ENCODE assay signal across 13 mouse cellular contexts in the genomic region with DNA sequence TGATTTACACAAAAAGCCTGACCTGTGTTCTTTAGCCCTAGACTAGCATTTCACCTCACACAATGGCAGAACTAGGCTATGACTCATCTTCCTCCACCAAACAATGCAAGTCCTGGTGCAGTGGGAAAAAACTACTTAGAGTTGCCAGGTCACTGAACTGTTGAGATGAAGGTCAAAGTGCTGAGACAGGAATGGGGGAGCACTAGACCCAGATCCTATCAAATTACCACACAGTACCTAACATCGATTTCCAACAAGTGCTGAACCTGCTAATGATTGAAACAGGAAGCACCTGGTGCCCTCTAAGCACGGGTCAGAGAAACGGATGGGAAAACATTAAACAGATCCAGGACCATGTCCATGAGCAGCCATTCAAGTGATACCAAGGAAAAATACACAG. TPM values are rescaled to one million over a fixed set of nuclear protein-coding genes. Genes with fewer than 3 reads are reported as not detected.
A peak's percentile ranks its signal among the peaks of the same experiment; 100 is the strongest.
DNase-seq lines count a peak whose midpoint lies in the region; ATAC-seq lines count a peak whose summit lies in the region.
"Had no signal": no experiment of that assay in that cellular context is flagged by ENCODE, and none has a peak within 500 bp of the region (broad histone marks: within the 10 kb centered on the region; RNA-seq: fewer than 3 reads in every experiment).

No protein-coding gene starts in this region.

- intact Hi-C loops in heart, postnatal 25 days (cut with DNase I) = no loop called here

- no peak overlapping the region for H3K4me3 ChIP-seq in heart, embryonic 14.5 days (ENCODE audit: control insufficient read depth in 1 of 2, insufficient read depth in 1 of 2, low read depth in 1 of 2, low read length in 2 of 2)
- no peak overlapping the region for H3K4me3 ChIP-seq in lung, embryonic 16.5 days (ENCODE audit: low read length)
- H3K4me3 ChIP-seq in embryonic facial prominence, embryonic 10.5 days = no peak overlapping the region

- H3K9ac ChIP-seq in heart, embryonic 14.5 days (ENCODE audit: low read length) = no peak overlapping the region
- no peak overlapping the region for H3K9ac ChIP-seq in lung, embryonic 16.5 days (ENCODE audit: low read length)
- H3K9ac ChIP-seq: forebrain, postnatal 0 days had no signal

- peaks cover 33 to 64% of the 10 kb centered on the region in 2 experiments for H3K4me1 ChIP-seq in heart, embryonic 14.5 days (ENCODE audit: control insufficient read depth in 2 of 2, insufficient read depth in 2 of 2, low read length in 2 of 2)
- peaks cover 4% of the 10 kb centered on the region for H3K4me1 ChIP-seq in lung, embryonic 16.5 days (replicated peaks; ENCODE audit: control insufficient read depth, insufficient read depth, low read length)
- peaks cover 67% of the 10 kb centered on the region for H3K4me1 ChIP-seq in embryonic facial prominence, embryonic 10.5 days

- H3K4me2 ChIP-seq in heart, embryonic 14.5 days (ENCODE audit: low read length) = no peak overlapping the region
- H3K4me2 ChIP-seq in lung, embryonic 16.5 days (ENCODE audit: low read depth, low read length) = no peak overlapping the region
- H3K4me2 ChIP-seq: midbrain, embryonic 11.5 days had no signal

- H3K9me3 ChIP-seq in heart, embryonic 14.5 days (ENCODE audit: control insufficient read depth, low read length) = no peaks in the 10 kb centered on the region
- H3K9me3 ChIP-seq in lung, embryonic 16.5 days (ENCODE audit: control insufficient read depth, low read length) = no peaks in the 10 kb centered on the region
- H3K9me3 ChIP-seq in embryonic facial prominence, embryonic 10.5 days = no peaks in the 10 kb centered on the region
- H3K9me3 ChIP-seq: G1E had no signal

- H3K36me3 ChIP-seq in heart, embryonic 14.5 days (ENCODE audit: control insufficient read depth, insufficient read depth, low read length) = no peaks in the 10 kb centered on the region
- H3K36me3 ChIP-seq in lung, embryonic 16.5 days (ENCODE audit: control insufficient read depth, insufficient read depth, low read length) = no peaks in the 10 kb centered on the region
- no peaks in the 10 kb centered on the region for H3K36me3 ChIP-seq in embryonic facial prominence, embryonic 10.5 days (replicated peaks)
- H3K36me3 ChIP-seq in splenic B cell, adult 2 months (ENCODE audit: control insufficient read depth, insufficient read depth, low read length, poor library complexity, severe bottlenecking) = no peaks in the 10 kb centered on the region

- peak overlapping the region in 1 of 2 experiments; percentile 36; a peak in 1 of 4 replicates for H3K27ac ChIP-seq in heart, embryonic 14.5 days (replicated peaks in 1 of 2; ENCODE audit: control insufficient read depth in 1 of 2, insufficient read depth in 1 of 2, low read depth in 2 of 2, low read length in 2 of 2)
- no peak overlapping the region for H3K27ac ChIP-seq in lung, embryonic 16.5 days (ENCODE audit: low read length)
- H3K27ac ChIP-seq in embryonic facial prominence, embryonic 10.5 days (replicated peaks) = no peak overlapping the region

- DNase-seq in heart, postnatal 25 days (ENCODE audit: low spot score) = no peak
- no peak for DNase-seq in lung, postnatal 25 days (ENCODE audit: low spot score)
- DNase-seq in embryonic facial prominence, embryonic 10.5 days (ENCODE audit: low spot score) = peak; percentile 66
- DNase-seq in splenic B cell, adult 2 months (ENCODE audit: low read depth, low spot score) = peak; percentile 10
- no peak for DNase-seq in urinary bladder, postnatal 36 days (ENCODE audit: low spot score in 2 of 2)
- DNase-seq in gastrocnemius, postnatal 10 days = no peak
- DNase-seq: forebrain, postnatal 0 days; right cerebral cortex, postnatal 25 days; thymus, adult 18-20 months had no signal

- ATAC-seq in heart, embryonic 14.5 days (ENCODE audit: insufficient number of reproducible peaks, insufficient read depth, low FRiP score, low read depth) = peak; percentile 55; the same call in 1 of the 2 replicates
- peak; percentile 35; the same call in 1 of the 2 replicates for ATAC-seq in lung, embryonic 16.5 days (ENCODE audit: low read depth)
- ATAC-seq: forebrain, postnatal 0 days had no signal

- no peaks in the 10 kb centered on the region for H3K27me3 ChIP-seq in heart, embryonic 14.5 days (ENCODE audit: control insufficient read depth, insufficient read depth, low read length)
- H3K27me3 ChIP-seq in lung, embryonic 16.5 days (ENCODE audit: control insufficient read depth, insufficient read depth, low read depth, low read length) = no peaks in the 10 kb centered on the region
- H3K27me3 ChIP-seq in embryonic facial prominence, embryonic 10.5 days (replicated peaks; ENCODE audit: low read depth, poor library complexity, severe bottlenecking) = no peaks in the 10 kb centered on the region
- no peaks in the 10 kb centered on the region for H3K27me3 ChIP-seq in splenic B cell, adult 2 months (ENCODE audit: control insufficient read depth, insufficient read depth, low read length, poor library complexity, severe bottlenecking)

- 51% methylated on average over 3 of the region's 3 CpGs for WGBS in heart, embryonic 14.5 days
- WGBS in lung, embryonic 16.5 days = 47% methylated on average over 3 of the region's 3 CpGs
- 35% methylated on average over 3 of the region's 3 CpGs for WGBS in embryonic facial prominence, embryonic 10.5 days

RNA-seq across cellular contexts. Expression of a gene that starts 59.5 kb away (rescaled TPM):
- 65.3 and 67.0 TPM in 2 replicates for polyA plus RNA-seq in heart, embryonic 14.5 days (2014; fragmentation: Nextera tagmentation; extraction: Ambion mirVana)
- 10 to 100 TPM; 67.1 to 69.4 TPM for total RNA-seq in heart, postnatal 25 days (2021)
- 75.8 and 81.7 TPM in 2 replicates for polyA plus RNA-seq in lung, embryonic 16.5 days (2015; fragmentation: Nextera tagmentation; extraction: Ambion mirVana)
- 58.8 and 63.8 TPM in 2 replicates for polyA plus RNA-seq in embryonic facial prominence, embryonic 10.5 days (2016; fragmentation: Nextera tagmentation; extraction: Ambion mirVana)
- 10 to 100 TPM; 60.0 to 71.8 TPM for total RNA-seq in gastrocnemius, postnatal 10 days (2021)

Comparison
In these comparisons a context has a peak if more than half of its experiments do, and no peak if none do; other contexts are left out.
1. DNase-seq: peak in embryonic facial prominence, embryonic 10.5 days (single experiment) and splenic B cell, adult 2 months (single experiment); none in heart, postnatal 25 days (single experiment), lung, postnatal 25 days (single experiment), urinary bladder, postnatal 36 days (0 of 2) and gastrocnemius, postnatal 10 days (single experiment).